Mouse (Mus musculus) embryo, embryonic 11 days (tissue): ENCODE data around the gene Epm2a.

ENCODE experiments used
- DNase-seq: peaks from one replicate; pipeline ENCODE4 v3.0.0-alpha.2; 2015

Epm2a gene

DNA sequence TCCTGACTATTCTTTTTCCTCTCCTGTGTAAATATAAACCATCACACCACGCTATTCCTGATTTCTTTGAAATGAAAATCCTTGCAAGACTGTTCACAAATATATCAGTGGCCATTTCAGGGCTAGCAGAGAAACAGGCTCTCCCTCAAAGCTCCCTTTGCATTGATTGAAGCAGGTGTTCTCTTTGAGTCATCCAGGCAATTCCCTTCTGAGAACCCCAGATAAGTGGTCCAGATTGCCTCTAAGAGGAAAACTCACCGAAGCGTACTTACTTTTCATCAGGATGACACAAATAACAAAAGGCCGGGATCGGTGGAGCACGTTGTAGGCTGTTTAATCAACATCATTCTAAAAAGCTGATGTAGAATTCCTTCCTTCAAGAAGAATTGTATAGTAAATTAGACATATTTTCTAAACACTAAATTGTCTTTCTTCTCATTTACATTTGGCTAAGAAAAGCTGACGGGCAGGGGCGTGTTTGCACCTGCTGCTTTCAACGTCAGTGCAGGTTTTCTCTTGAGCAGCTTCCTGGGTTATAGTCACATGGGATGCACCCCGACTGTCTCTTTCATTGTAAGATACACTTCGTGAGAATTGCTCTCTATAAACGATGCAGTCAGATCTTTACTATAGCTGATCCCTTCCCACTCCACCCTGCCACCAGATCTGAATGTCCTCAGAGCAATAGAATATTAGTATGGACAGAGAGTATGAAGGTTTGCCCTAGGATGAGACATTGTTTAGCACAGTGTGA is 86.0 kb downstream of the Epm2a start:
- DNase-seq, result no peak

DNA sequence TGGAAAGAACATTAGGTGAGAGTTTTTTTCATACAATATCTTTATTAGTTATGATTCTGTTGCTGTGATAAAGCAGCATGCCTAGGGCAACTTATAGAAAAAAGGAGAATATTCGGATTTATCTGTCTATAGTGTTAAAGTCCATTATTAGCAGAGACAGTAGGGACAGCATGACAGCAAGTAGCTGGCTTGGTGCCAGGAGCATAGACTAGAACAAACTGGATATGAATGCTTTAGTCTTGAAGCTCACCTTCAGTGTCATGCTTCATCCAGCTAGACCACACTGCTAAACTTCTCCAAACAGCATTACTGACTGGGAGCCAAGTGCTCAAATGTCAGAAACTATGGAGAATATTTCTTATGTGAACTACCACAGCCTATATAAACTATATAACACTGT is 93.8 kb downstream of the Epm2a start:
- DNase-seq, result no peak

DNA sequence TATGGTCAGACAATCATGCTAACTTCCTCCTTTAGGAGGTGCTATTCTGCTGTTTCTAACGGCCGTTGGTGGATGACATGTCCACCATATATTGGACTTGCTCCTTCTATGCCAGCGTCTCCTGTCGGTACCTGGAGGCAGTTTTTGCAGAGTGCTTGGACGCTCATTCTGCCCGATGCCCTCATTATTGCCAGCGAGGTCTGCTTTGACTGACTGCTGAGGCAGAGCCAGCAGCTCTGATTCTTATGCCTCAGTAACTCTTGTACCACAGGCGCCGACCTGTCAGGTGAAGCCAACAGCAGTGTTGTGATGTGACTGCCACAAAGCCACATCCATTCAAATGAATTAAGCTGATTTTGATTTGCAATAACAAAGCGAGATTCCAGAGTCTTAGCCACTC is 95.3 kb downstream of the Epm2a start:
- no peak for DNase-seq

DNA sequence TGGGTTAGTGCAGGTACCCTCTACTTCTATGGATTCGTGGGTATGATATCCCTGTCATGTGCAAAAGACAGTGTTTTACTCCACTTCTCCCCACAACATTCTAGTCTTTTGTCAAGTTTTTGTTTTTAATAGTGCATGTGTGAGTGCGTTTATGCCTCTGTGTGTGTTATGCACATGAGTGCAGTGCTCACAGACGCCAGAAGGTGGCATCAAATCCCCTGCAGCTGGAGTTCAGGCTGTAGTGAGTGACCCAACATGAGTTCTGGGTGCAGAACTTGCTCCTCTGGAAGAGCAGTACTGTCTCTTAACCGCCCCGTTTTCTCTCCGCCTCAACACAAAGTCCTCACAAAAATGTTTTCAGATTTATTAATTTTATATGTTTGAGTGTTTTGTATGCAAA is 96.1 kb downstream of the Epm2a start:
- DNase-seq, result no peak

DNA sequence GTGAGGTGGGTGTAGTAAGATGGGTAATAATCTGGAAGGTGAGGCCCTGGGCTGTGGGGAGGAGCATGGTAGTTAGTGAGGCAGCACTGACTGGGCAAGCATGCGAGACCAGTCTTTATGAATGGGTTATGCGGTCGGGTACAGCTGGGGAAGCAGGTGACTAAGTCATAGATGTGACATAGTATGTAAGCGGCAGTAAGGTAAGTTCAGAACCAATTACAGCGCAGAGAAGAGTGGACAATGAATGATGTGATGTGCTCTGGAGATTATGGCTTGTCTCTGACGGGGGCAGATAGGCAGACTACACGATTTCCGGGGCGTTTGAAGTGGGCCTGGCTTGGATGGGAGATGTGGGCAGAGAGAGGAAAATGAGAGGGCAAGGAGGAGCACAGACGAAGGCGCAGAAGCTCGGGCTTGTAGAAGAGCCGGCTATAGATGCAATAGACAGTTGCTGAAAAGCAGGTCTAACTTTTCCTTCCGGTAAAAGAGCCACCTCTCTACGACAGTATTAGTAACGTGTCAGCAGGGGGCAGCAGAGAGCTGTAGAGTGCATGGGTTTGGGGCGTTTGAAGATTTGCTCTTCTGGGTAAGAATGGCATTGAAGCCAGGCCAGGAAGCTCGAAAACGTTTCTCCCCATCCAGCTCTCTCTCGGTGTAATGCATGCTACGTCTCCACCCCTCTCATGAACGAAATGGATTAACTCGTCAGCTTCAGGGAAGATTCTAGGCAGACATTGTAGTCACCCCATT is 106.5 kb downstream of the Epm2a start:
- peak; percentile 90 for DNase-seq

DNA sequence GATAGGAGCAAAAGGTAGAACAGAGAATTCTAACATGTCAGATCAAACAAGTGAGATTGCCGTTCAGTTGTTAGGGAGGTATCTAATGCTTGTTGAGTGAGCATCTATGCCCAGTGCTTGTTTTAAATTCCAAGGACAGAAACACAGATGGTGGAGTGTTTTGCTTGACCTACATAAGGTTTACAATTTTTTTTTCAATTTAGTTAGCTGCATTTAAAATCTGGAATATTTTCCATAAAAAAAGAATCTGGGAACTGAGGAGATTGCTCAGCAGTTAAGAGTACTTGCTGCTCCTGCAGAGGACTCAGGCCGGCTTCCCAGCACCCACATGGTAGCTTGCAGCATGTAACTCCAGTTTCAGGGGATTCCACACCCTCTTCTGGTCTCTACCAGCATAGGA is 109.3 kb downstream of the Epm2a start:
- DNase-seq, result no peak

DNA sequence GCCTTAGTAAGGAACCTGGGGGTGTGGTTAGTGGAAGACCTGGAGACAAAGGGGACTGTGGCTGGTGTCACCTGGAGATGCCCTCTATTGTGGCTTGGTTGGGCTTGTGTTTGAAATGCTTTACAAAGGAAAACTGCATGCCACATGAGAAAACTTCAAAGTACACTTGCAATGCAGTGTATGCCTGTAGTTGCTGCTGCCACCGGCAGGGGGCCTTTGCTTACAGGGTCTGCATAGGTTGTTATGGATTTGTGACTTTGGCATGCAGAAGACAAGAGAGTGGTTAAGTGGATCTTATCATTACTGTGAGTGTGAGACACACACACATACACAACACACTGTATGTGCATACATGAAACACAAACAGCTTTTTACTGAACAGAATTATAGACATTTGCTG is 114.2 kb downstream of the Epm2a start:
- no peak for DNase-seq

DNA sequence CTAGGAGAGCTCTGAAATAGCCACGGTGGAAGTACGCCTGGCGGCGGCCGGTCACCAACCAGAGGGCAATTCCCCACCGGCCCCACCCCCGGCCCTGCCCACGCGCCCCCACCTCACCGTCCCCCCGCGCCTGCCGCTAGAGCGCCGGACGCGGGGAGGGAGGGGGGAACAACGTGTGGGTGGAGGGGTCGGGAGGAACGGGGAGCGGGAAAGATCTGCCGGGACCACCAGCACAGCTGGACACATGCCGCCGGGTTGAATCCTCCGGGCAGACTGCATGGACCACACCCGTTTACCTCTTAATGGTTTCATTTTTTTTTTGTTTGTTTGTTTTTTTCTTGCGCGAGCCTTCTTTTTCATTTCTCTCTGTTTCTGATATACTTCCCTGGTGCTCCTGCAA is 148.8 kb downstream of the Epm2a start:
- peak; percentile 72 for DNase-seq
